Mouse (Mus musculus) brown adipose tissue, adult 24 weeks (tissue): ENCODE data around the gene Fdxr. TPM values are rescaled to one million over a fixed set of nuclear protein-coding genes. Genes with fewer than 3 reads are reported as not detected.

Experiments used
- H3K27ac ChIP-seq: fragments of 200-500 bp; replicated peaks from 2 replicates; pipeline ENCODE4 v1.5.1; 2012; ENCODE audit warnings: low read depth, mild to moderate bottlenecking, low read length
- H3K4me1 ChIP-seq: fragments of 200-500 bp; 2 replicates; pipeline ENCODE4 v1.6.1; 2012; ENCODE audit warnings: low read length, mixed read lengths; ENCODE audit not compliant: control insufficient read depth, insufficient read depth, insufficient read length
- H3K4me3 ChIP-seq: fragments of 200-500 bp; 2 replicates; pipeline ENCODE4 v1.5.1; 2012; ENCODE audit warnings: low read depth, mild to moderate bottlenecking, low read length, moderate library complexity; ENCODE audit not compliant: insufficient read depth
- polyA plus RNA-seq: library from polyadenylated mRNA; stranded (reverse); fragments of >200 nt; gene quantifications from 2 replicates; pipeline ENCODE4 v1.2.4, GENCODE M21; 2012; ENCODE audit not compliant: missing spikeins, insufficient read depth, insufficient read length

The Fdxr gene
- polyA plus RNA-seq, 1 experiment = 10.9 TPM

DNA sequence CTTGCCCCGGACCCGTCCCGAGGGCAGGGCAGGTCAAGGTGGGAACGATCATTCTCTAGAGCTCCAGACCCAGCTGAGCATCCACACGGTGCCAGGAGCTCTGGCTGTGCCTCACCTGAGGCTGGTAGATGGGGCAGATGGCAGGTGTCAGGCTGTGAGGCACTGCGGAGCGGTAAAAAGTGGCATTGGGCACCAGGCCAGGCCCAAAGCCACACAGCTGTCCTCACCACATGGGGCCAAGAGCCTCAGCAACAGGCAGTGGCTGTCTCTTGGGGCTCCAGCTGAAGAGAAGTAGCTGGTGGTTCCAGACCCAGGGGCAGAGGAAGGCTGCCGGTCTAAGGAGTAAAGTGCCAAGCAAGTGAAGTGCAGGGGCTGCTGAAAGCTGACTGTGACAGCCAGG lies 30.5 kb downstream of the Fdxr start:
- Histone ChIP-seq H3K4me3 (no peak overlapping the region), H3K27ac (no peak overlapping the region), H3K4me1 (no peaks in the 10 kb centered on the region)

DNA sequence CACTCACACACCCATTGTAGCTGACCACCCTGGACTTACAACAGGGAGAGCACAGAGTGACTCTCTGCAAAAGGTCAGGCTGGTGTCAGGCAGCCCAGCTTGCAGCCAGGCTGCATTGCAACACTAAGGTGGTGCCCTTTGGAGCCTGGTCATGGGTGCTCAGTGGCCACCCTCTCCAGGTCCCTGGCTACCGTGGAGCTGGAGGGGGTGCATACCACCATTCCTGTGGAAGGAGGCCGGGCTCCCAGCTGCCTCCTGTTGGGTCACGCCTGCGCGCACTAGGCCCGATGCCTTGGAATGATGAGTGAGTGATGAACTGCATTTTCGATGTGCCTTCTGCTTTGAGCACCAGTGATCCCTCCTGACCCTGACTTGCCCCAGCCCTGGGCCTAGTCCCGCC lies 32.0 kb downstream of the Fdxr start:
- Histone ChIP-seq H3K4me3 (no peak overlapping the region), H3K4me1 (no peaks in the 10 kb centered on the region), H3K27ac (no peak overlapping the region)

DNA sequence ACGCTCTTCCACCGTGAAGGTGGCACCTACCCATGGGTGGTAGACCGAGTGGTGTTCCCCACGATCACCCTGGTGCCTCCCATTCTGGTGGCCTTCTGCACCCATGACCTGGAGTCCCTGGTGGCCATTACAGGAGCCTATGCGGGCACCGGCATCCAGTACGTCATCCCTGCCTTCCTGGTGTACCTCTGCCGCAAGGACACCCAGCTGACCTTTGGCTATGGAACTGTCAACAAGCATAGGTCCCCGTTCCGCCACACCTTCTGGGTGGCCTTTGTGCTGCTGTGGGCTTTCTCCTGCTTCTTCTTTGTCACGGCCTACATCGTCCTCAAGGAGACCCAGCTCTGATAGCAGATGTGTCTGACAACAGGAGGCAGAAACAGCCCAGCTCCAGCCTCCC lies 33.1 kb downstream of the Fdxr start:
- Histone ChIP-seq H3K27ac (no peak overlapping the region), H3K4me3 (no peak overlapping the region), H3K4me1 (no peaks in the 10 kb centered on the region)

DNA sequence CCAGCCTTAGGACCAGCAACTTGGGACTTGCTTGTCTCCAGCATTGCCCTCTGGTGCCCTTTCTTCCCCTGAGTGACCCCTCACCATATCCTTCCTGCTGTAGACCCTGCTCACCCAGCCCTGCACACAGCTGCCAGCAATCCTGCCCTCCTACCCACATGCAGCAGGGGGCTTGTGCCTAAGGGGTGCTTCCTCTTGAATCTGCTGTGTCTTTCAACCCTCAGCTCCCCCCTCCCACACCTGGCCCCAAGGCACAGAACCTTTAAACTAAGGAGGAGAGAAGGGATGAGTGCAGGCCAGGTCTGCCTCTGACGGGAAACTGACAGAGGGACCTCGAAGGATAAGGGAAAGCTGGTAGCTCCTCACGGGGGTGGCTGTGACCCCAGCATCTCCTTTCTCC lies 34.1 kb downstream of the Fdxr start:
- Histone ChIP-seq H3K4me1 (no peaks in the 10 kb centered on the region), H3K27ac (no peak overlapping the region), H3K4me3 (no peak overlapping the region)

DNA sequence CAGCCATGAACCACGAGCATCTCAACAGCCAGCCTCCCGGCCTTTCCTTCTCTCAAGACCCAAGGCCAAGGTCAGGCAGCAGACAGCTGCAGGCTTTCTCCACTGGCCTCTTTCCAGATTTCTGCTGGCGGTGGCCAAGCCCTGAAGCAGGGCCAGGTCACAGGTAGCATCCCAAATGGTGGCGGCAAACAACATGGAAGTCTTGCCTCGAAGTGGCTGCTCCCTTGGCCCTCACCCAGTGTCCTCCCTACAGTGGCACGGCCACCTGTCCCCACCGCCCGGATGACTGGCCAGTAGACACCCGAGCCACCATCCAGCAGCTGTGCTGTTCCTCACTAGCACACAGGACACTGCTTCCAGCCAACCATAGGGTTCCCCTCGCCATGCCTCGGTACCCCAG lies 35.4 kb downstream of the Fdxr start:
- peaks cover 2% of the 10 kb centered on the region; the same call in 1 of the 2 replicates for H3K4me1 ChIP-seq
- H3K4me3 ChIP-seq = no peak overlapping the region
- no peak overlapping the region for H3K27ac ChIP-seq

DNA sequence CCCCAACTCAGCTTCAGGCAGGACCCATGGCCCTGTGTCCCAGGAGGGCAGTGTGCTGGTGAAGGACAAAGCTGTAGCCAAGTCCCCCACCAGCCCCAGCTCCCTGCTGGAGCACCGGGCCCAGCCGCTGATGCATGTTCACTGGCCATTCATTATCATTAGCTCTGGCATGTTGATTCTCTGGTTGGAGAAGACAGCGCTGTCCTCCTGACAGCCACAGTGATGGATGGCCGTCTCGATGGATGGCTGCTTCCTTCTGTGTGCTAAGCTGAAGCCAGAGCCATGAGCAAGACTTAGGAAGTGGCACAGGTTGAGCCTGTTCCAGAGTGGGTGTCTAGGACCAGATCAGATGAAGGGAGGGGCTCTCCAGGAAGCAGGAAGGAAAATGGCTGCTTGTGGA lies 40.3 kb downstream of the Fdxr start:
- no peak overlapping the region for H3K27ac ChIP-seq
- peaks cover 2% of the 10 kb centered on the region; the same call in 1 of the 2 replicates for H3K4me1 ChIP-seq
- no peak overlapping the region for H3K4me3 ChIP-seq

DNA sequence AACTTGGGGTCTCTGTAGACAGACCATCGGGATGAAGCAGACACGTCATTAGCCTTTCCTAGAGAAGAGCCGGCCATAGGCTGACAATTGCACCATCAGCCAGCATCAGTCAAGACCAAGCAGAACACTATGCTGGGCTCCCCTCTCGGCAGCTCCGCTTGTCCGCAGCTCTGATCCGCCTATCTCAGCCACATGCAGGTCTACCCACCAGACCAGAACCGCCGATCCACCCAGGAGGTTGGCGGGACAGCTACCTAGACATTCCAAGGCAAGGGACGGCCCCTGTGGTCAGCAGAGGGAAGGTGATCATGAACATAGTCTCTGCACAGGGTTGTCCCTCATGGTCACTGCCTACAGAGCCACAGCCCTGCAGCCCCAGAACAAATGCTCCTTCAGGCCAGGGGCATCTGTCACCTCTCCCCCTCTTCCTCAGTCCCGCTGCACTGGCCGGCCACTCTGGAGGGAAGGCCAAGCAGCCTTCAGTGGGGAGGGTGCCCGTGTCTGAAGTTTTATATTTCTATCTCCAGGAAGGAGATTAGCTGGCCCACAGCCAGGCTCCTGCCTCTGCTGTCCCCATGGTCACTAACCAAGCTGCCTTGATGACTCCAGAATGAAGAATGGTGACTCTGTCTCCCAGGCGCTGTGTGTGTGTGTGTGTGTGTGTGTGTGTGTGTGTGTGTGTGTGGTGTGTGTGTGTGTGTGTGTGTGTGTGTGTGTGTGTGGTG lies 42.4 kb downstream of the Fdxr start:
- H3K27ac ChIP-seq = no peak overlapping the region
- H3K4me1 ChIP-seq = peaks cover 2% of the 10 kb centered on the region; the same call in 1 of the 2 replicates
- H3K4me3 ChIP-seq = no peak overlapping the region

DNA sequence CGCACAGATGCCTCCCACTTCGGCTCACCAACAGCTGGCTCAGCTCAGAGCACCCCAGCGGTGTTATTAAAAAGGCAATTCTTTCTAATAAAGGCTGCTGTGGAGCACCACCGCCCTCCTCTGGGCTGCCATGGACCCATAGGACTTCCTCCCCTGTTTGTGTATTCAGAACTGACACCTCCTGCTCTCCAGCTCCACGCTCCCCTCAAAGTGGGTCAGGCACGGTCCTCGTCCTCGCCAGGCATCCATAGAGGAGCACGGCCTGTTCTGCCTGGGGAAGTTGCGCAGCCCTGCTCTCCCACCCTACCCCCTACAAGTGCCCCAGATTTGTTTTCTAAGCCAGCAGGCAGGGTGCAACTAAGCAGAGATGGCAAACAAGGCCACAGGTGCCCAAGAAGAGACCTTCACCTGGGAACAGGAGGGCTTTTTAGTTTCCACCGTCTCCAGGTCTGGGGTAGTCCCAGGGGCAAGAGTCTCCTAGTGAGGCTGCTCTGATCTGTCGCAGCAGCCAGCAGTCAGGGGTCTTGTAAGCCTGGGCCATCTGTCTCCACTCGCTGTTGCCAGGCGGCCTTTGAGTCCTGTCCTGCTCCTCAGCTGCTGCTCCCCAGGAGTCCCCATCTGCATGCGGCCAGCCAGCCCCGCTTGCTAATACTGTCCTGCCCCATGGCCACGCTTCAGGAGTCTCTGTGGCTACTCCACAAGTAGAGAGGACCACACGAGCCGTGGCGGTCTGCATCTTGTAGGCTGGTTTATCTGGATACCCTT lies 43.1 kb downstream of the Fdxr start:
- Histone ChIP-seq H3K4me3 (no peak overlapping the region), H3K4me1 (peaks cover 2% of the 10 kb centered on the region; the same call in 1 of the 2 replicates), H3K27ac (no peak overlapping the region)

DNA sequence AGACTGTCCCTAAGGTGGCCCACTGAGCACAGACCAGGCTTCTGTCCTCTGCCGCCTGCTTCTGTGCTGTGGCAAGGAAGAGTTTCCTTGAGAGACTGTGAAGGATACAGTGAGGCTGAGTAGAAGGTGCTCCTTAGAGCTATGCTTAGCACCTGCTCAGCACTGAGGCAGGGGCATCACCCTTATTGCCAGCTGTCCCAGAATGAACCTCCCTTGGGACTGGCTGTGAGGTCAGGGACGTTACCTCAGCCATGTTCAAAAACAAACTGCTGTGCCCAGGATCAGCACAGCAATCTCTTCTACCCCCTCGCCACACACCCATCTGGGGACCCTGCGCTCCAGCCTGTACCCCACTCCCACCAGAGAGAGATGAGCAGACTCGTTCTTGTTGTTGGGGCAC lies 44.0 kb downstream of the Fdxr start:
- Histone ChIP-seq H3K4me1 (peaks cover 2% of the 10 kb centered on the region; the same call in 1 of the 2 replicates), H3K4me3 (no peak overlapping the region), H3K27ac (no peak overlapping the region)

DNA sequence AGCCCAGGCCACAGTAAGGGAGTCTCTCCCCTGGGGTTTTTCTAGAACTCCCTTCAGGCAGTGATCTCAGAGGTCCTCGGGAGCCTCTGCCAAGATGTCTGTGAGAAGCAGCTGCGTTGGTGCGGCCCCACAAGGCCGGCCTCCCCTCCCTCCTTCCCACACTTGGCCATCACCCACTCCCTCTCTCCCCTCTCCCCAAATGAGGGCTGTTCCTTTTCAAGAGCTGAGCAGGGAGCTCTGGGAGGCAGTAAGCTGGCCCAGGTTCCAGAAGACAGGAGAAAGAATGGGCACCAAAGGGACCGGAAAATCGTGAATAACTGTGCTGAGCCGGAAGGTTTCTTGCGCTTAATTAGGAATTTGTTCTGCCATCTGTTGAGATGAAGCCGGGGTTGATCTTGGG lies 44.9 kb downstream of the Fdxr start:
- Histone ChIP-seq H3K4me1 (peaks cover 2% of the 10 kb centered on the region; the same call in 1 of the 2 replicates), H3K4me3 (no peak overlapping the region), H3K27ac (no peak overlapping the region)

DNA sequence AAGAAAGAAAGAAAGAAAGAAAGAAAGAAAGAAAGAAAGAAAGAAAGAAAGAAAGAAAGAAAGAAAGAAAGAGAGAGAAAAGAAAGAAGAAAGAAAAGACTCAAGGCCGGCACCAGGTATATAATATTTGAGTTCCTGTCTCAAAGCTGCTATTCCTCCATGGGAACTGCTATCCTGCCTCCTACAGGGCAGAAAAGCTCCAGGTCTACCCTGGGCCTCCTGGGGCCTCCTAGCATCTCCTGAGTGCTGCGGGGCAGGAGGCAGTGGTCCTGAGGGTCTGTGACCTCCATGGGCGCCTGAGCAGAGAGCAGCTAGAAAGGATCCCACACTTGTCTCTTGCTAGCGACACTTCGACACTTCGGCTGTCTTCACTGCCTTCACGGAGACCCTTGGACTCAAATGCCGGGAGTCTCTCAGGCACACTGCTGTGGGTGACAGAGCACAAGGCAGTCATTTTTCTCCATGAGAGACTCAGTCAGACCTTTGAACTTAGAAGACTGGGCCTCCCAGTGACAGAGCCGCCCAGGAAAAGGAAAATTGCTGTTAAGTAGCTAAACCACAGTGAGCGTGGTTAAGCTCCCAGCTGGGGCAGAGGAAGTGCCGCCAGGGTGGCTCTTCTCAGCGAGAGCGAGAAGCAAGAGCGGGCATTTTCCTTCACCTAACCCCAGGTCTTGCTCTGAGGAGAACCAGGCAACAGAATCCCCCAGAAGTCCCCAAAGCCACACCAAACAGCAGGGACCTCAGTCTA lies 45.5 kb downstream of the Fdxr start:
- no peak overlapping the region for H3K4me3 ChIP-seq
- H3K4me1 ChIP-seq = no peaks in the 10 kb centered on the region; the same call in 1 of the 2 replicates
- H3K27ac ChIP-seq = no peak overlapping the region

DNA sequence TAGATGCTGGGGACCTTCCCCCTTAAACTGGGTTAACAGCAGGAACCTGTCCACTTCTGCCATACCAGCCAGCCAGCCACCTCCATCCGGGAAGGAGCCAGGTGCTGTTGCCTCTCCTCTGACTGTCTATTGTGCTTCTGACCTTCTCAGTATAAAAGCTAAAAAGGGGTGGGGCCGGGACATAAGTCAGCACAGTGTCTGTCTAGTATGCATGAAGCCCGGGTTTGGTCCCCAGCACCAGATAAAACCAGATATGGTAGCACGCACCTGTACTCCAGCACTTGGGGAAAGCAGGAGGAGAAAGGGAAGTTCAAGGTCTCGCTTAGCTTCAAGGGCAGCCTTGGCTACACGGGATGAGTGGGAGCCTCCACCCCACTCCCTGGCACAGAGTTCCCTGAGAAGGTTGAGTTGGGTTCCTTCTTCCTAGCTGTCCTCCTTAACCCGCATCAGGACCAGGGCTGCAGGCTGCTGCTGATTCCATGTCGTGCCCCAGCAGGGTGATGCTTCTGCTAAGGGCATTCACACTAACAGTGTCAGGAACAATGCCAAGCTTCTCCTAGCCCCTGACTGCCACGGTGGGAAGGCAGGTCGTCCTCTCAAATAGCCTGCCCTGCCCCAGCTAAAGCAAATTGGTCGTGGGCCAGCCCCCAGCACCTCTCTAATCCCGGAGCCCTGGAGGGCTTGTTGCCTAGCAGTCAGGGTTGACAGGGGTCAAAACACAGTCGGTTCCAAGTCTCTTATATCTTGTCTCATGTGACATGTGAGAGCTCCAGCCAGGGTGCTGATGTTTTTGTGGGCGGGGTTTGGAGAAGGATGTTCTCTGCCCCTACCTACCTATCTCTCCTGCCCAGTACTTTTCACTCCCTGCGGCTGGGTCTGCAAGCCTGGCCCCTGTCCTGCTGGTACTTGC lies 47.6 kb downstream of the Fdxr start:
- no peak overlapping the region for H3K27ac ChIP-seq
- H3K4me1 ChIP-seq = peaks cover 2% of the 10 kb centered on the region; the same call in 1 of the 2 replicates
- H3K4me3 ChIP-seq = no peak overlapping the region

DNA sequence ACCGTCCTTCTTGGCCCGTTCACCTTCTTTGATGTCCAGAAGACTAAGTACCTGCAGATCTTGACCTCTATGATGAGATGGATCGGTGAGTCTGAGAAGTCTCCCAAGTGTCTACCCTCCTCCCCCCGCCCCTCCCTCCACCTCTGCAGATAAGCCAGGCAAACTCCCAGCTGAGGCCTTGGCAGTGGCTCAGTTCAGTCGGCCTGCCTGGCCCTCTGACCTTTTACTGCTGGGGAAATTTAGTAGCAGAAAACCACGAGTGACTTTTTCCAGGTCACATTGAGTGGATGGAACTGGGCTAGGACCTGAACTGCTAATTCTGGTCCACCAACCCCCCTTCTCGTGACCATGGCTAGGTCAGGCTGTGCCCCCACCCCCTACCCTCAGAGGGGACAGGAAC lies 48.4 kb downstream of the Fdxr start:
- peaks cover 4% of the 10 kb centered on the region; the same call in 1 of the 2 replicates for H3K4me1 ChIP-seq
- H3K27ac ChIP-seq = no peak overlapping the region
- no peak overlapping the region for H3K4me3 ChIP-seq

DNA sequence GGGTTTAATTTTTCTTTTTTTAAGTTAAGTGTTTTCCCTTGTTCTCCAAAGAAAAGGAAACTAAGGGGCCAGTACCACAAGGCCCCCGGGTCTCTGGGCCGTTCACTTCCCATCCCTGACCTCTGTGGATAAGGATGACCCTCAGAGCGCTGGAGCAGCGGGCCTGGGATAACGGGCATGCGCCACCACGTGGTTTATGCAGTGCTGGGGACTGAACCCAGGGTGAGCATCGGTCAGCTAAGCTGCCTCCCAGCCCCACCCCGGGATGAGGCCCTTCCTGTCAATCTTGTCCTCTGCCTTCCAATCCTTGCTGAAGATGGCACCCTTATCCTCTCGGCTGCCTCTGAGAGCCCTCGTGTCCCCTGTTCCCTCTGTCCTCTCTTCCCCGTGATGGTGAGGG lies 49.2 kb downstream of the Fdxr start:
- H3K4me1 ChIP-seq = peaks cover 4% of the 10 kb centered on the region; the same call in 1 of the 2 replicates
- no peak overlapping the region for H3K27ac ChIP-seq
- no peak overlapping the region for H3K4me3 ChIP-seq
